Mouse (Mus musculus) adrenal gland, adult 8-10 months (tissue): ENCODE data around the gene Pde4dip. TPM values are rescaled to one million over a fixed set of nuclear protein-coding genes. Genes with fewer than 3 reads are reported as not detected.

Experiments
- DNase-seq: peaks from one replicate; pipeline ENCODE4 v3.0.0; 2022
- total RNA-seq, 4 experiments: library from RNA; stranded (reverse); gene quantifications; 2 replicates each; pipeline ENCODE4 v1.2.4; 2022

The Pde4dip gene
- total RNA-seq, 4 experiments from 2014 or later, result 24.3 to 30.4 (median 27.8) TPM

- no peak for DNase-seq
Measured at GRCm38 (mm10) chr3:97751566-97751965, 136.9 kb downstream of the Pde4dip start.

GRCm38 (mm10) chr3:97748789-97749188 is 139.7 kb downstream of the Pde4dip start:
- no peak for DNase-seq

- DNase-seq, result no peak
Measured at GRCm38 (mm10) chr3:97742841-97743240, 145.7 kb downstream of the Pde4dip start.

GRCm38 (mm10) chr3:97735575-97735974 is 152.9 kb downstream of the Pde4dip start:
- no peak for DNase-seq

- no peak for DNase-seq
Measured at GRCm38 (mm10) chr3:97734259-97734658, 154.2 kb downstream of the Pde4dip start.

GRCm38 (mm10) chr3:97732622-97733021 is 155.9 kb downstream of the Pde4dip start:
- no peak for DNase-seq

GRCm38 (mm10) chr3:97730624-97731023 is 157.9 kb downstream of the Pde4dip start:
- DNase-seq, result no peak

- peak; percentile 24 for DNase-seq
Measured at GRCm38 (mm10) chr3:97730131-97730530, 158.4 kb downstream of the Pde4dip start.

- DNase-seq, result no peak
Measured at GRCm38 (mm10) chr3:97727801-97728200, 160.7 kb downstream of the Pde4dip start.

GRCm38 (mm10) chr3:97719116-97719515 is 169.4 kb downstream of the Pde4dip start:
- no peak for DNase-seq

- no peak for DNase-seq
Measured at GRCm38 (mm10) chr3:97715922-97716321, 172.6 kb downstream of the Pde4dip start.

- DNase-seq, result no peak
Measured at GRCm38 (mm10) chr3:97710881-97711280, 177.6 kb downstream of the Pde4dip start.

GRCm38 (mm10) chr3:97710134-97710533 is 178.4 kb downstream of the Pde4dip start:
- DNase-seq, result no peak

- DNase-seq, result no peak
Measured at GRCm38 (mm10) chr3:97706561-97706960, 181.9 kb downstream of the Pde4dip start.

GRCm38 (mm10) chr3:97705508-97705907 is 183.0 kb downstream of the Pde4dip start:
- DNase-seq, result no peak

- DNase-seq, result no peak
Measured at GRCm38 (mm10) chr3:97702448-97703080, 185.9 kb downstream of the Pde4dip start.

- no peak for DNase-seq
Measured at GRCm38 (mm10) chr3:97701198-97701597, 187.3 kb downstream of the Pde4dip start.

- no peak for DNase-seq
Measured at GRCm38 (mm10) chr3:97699061-97699460, 189.4 kb downstream of the Pde4dip start.

GRCm38 (mm10) chr3:97697291-97697690 is 191.2 kb downstream of the Pde4dip start:
- no peak for DNase-seq

- DNase-seq, result no peak
Measured at GRCm38 (mm10) chr3:97696866-97697265, 191.6 kb downstream of the Pde4dip start.

- DNase-seq, result no peak
Measured at GRCm38 (mm10) chr3:97693806-97694205, 194.7 kb downstream of the Pde4dip start.

GRCm38 (mm10) chr3:97691443-97692017 is 197.0 kb downstream of the Pde4dip start:
- no peak for DNase-seq

- DNase-seq, result no peak
Measured at GRCm38 (mm10) chr3:97690590-97690989, 197.9 kb downstream of the Pde4dip start.

- no peak for DNase-seq
Measured at GRCm38 (mm10) chr3:97689289-97689688, 199.2 kb downstream of the Pde4dip start.
